Mouse (Mus musculus): ENCODE measurements around the gene Rbms3. TPM values are rescaled to one million over a fixed set of nuclear protein-coding genes. Genes with fewer than 3 reads are reported as not detected.
A peak's percentile ranks its signal among the peaks of the same experiment; 100 is the strongest.

Rbms3 gene
- polyA plus RNA-seq, 1 experiment from 2014 or later: 41.2 TPM

DNA sequence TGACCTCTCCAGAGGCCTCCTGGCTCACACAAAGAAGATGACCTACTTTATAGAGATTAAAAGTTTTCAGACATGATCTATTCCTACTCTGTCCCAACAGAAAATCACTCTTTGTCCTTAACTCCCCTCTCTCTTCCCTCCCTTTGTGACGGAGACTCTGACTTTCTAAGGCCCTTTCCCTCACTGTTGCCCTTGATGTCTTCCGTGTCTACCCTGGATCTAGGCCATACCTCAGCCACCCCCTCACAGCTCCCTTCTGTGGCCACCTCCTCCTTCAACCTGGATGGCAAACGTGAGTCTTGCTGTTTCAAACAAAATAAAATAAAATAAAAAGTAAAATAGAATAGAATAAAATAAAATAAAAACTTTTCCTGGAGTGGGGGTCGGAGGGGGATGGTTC is 408.2 kb downstream of the Rbms3 start:
- Histone ChIP-seq H3K4me1 (ENCODE audit: control insufficient read depth, insufficient read depth, low read length) (peaks cover 5% of the 10 kb centered on the region), H3K4me2 (no peak overlapping the region), H3K9me3 (replicated peaks; ENCODE audit: control insufficient read depth, low read length) (no peaks in the 10 kb centered on the region), H3K9ac (ENCODE audit: low read depth, low read length) (no peak overlapping the region), H3K27ac (ENCODE audit: low read depth, low read length) (no peak overlapping the region), H3K36me3 (ENCODE audit: control insufficient read depth, insufficient read depth, low read length) (no peaks in the 10 kb centered on the region), H3K27me3 (ENCODE audit: control insufficient read depth, insufficient read depth, low read length) (no peaks in the 10 kb centered on the region), H3K4me3 (ENCODE audit: low read depth, low read length) (no peak overlapping the region)
- no peak for ATAC-seq (replicated peaks; ENCODE audit: insufficient number of reproducible peaks, low FRiP score, low TSS enrichment)
- 80% methylated on average over 4 of the region's 4 CpGs for WGBS (ENCODE audit: insufficient replicate concordance)

DNA sequence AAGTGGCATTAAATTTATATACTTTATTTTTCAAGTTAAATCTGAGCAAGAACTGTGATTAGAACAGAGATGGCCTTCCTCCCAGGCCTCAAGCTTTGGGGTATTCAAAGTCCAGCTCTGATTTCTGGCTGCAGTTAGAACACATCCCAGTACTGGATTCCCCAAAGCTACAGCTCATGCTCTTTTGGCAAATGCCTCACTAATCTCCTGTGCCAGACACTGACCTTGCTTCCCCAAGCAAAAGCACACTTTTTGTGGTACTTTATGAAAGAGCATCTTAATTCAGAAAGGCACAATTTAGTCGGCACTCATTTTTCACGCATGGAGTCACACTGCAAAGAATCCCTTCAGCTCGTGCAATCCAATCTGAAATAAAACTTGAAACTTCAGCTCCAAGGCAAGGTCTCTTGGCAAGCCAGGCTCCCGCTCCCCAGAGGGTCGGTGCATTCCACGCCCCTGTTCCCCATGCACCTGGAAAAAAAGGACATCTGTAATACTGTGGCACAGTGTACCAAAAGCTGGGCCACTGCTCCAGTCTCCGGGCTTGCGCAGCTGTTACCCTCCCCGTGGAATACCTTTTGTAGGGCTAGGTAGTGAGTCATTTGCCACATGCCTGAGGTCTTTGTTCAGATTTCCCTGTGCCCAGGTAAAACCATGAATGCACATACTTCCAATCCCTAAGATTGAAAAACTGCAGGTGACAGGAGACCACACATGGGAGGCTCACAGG is 413.5 kb downstream of the Rbms3 start:
- Histone ChIP-seq H3K9ac (ENCODE audit: low read depth, low read length) (no peak overlapping the region), H3K4me1 (ENCODE audit: control insufficient read depth, insufficient read depth, low read length) (peaks cover 5% of the 10 kb centered on the region), H3K9me3 (replicated peaks; ENCODE audit: control insufficient read depth, low read length) (no peaks in the 10 kb centered on the region), H3K4me3 (ENCODE audit: low read depth, low read length) (no peak overlapping the region), H3K4me2 (no peak overlapping the region), H3K27me3 (ENCODE audit: control insufficient read depth, insufficient read depth, low read length) (no peaks in the 10 kb centered on the region), H3K27ac (ENCODE audit: low read depth, low read length) (no peak overlapping the region), H3K36me3 (ENCODE audit: control insufficient read depth, insufficient read depth, low read length) (no peaks in the 10 kb centered on the region)
- 89% methylated on average over 9 of the region's 9 CpGs for WGBS (ENCODE audit: insufficient replicate concordance)
- no peak for ATAC-seq (replicated peaks; ENCODE audit: insufficient number of reproducible peaks, low FRiP score, low TSS enrichment)

DNA sequence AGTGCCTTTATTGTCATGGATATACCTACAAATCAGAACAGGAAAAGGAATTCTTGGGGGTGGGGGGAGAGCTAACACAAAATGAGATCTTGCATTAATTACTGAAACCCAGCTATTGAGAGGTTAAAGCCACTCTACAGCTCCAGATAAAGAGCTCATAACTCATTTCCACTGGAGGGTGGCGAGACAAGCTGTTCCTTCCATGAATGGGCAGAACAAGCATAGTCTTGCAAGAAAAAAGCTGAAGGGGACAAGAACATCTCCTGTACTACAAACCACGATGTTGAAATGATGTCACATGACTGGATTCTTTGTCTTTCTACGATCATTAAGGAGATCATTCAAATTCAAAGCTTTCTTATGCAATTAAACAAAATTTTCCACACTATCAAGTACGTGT is 417.7 kb downstream of the Rbms3 start:
- no peak overlapping the region for H3K4me2 ChIP-seq
- H3K9ac ChIP-seq (ENCODE audit: low read depth, low read length): no peak overlapping the region
- no peak overlapping the region for H3K4me3 ChIP-seq (ENCODE audit: low read depth, low read length)
- no peaks in the 10 kb centered on the region for H3K36me3 ChIP-seq (ENCODE audit: control insufficient read depth, insufficient read depth, low read length)
- no peak overlapping the region for H3K27ac ChIP-seq (ENCODE audit: low read depth, low read length)
- H3K27me3 ChIP-seq (ENCODE audit: control insufficient read depth, insufficient read depth, low read length): no peaks in the 10 kb centered on the region
- WGBS (ENCODE audit: insufficient replicate concordance): 75% methylated on average over 4 of the region's 4 CpGs
- no peaks in the 10 kb centered on the region for H3K9me3 ChIP-seq (replicated peaks; ENCODE audit: control insufficient read depth, low read length)
- ATAC-seq (replicated peaks; ENCODE audit: insufficient number of reproducible peaks, low FRiP score, low TSS enrichment): no peak
- H3K4me1 ChIP-seq (ENCODE audit: control insufficient read depth, insufficient read depth, low read length): no peaks in the 10 kb centered on the region

DNA sequence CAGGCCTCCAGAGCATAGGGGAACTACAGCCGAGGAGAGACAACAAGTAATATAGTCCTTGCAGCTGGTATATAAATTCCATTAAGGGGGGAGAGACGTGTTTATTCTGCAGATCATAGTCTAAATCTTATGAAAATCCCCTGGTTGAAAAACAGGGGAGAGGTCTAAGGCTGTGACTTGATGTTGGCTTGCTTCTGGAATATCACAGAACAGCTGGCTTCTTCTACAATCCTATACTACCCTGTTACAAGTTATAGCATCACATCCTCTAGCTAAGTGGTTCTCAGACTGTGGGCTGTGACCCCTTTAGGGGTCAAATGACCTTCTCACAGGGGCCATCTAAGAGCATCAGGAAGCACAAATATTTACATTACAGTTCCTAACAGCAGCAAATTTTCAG is 419.4 kb downstream of the Rbms3 start:
- no peaks in the 10 kb centered on the region for H3K9me3 ChIP-seq (replicated peaks; ENCODE audit: control insufficient read depth, low read length)
- no peak overlapping the region for H3K27ac ChIP-seq (ENCODE audit: low read depth, low read length)
- H3K36me3 ChIP-seq (ENCODE audit: control insufficient read depth, insufficient read depth, low read length): no peaks in the 10 kb centered on the region
- ATAC-seq (replicated peaks; ENCODE audit: insufficient number of reproducible peaks, low FRiP score, low TSS enrichment): no peak
- no peaks in the 10 kb centered on the region for H3K27me3 ChIP-seq (ENCODE audit: control insufficient read depth, insufficient read depth, low read length)
- 72% methylated on average over 2 of the region's 2 CpGs for whole genome bisulfite sequencing (ENCODE audit: insufficient replicate concordance)
- no peaks in the 10 kb centered on the region for H3K4me1 ChIP-seq (ENCODE audit: control insufficient read depth, insufficient read depth, low read length)
- no peak overlapping the region for H3K4me2 ChIP-seq
- H3K4me3 ChIP-seq (ENCODE audit: low read depth, low read length): no peak overlapping the region
- no peak overlapping the region for H3K9ac ChIP-seq (ENCODE audit: low read depth, low read length)

DNA sequence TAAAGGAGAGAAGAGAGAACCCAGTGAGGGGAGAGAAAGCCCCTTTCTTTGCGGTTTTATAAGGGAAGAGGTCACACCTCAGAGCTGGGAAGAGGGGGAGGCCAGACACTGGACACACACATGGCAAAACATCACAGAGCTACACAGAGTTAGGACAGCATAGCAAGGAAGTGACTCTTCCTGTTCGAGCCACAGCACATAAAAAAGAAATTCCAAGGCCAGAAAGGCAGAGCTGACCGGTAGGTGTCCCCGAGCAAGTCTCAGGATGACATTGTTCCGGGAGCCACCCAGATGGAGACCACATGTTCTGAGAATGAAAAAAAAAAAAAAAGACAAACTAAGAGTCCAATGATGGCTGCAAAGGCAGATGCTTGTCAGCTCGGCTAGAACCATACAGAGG is 424.3 kb downstream of the Rbms3 start:
- H3K36me3 ChIP-seq (ENCODE audit: control insufficient read depth, insufficient read depth, low read length): no peaks in the 10 kb centered on the region

DNA sequence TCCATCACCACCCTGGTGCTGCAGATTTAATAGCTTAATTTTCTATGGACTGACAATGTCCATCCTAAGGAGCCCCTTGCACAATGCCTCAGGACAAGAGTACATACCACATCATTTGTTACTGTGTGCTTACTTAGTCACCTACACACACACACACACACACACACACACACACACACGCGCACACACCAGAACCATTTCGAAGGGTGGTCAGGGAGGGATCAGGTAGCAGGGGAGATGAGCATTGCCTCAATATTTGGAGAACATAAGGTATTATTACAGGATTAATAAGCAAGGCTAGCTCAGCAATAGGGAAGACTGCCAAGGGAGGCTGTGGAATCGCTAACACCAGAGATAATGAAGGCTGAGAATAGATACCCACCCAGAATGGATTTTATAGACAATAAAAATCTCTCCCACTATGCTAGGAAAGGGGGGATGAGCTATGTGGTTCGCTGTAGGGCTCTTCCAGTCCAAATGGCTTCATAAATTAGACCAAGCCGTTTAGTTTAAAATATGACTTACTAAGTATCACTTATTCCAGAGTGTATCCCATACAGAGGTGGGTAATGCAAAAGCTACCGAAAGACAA is 429.6 kb downstream of the Rbms3 start:
- 86% methylated on average over 7 of the region's 7 CpGs for WGBS (ENCODE audit: insufficient replicate concordance)
- Histone ChIP-seq H3K36me3 (ENCODE audit: control insufficient read depth, insufficient read depth, low read length) (0 out of 2 replicates have a peak, but pooled peaks cover 3% of the 10 kb centered on the region), H3K9me3 (replicated peaks; ENCODE audit: control insufficient read depth, low read length) (no peaks in the 10 kb centered on the region; the same call in 1 of the 2 replicates), H3K27me3 (ENCODE audit: control insufficient read depth, insufficient read depth, low read length) (no peaks in the 10 kb centered on the region), H3K9ac (ENCODE audit: low read depth, low read length) (no peak overlapping the region), H3K4me3 (ENCODE audit: low read depth, low read length) (no peak overlapping the region), H3K4me2 (no peak overlapping the region), H3K4me1 (ENCODE audit: control insufficient read depth, insufficient read depth, low read length) (no peaks in the 10 kb centered on the region), H3K27ac (ENCODE audit: low read depth, low read length) (no peak overlapping the region)
- no peak for ATAC-seq (replicated peaks; ENCODE audit: insufficient number of reproducible peaks, low FRiP score, low TSS enrichment)

More for the DNA sequence above, 424.3 kb downstream of the Rbms3 start:
- no peak overlapping the region for H3K4me3 ChIP-seq (ENCODE audit: low read depth, low read length)
- no peak overlapping the region for H3K4me2 ChIP-seq
- no peak overlapping the region for H3K27ac ChIP-seq (ENCODE audit: low read depth, low read length)
- H3K9me3 ChIP-seq (replicated peaks; ENCODE audit: control insufficient read depth, low read length): no peaks in the 10 kb centered on the region; the same call in 1 of the 2 replicates
- no peak overlapping the region for H3K9ac ChIP-seq (ENCODE audit: low read depth, low read length)
- 65% methylated on average over 6 of the region's 6 CpGs for WGBS (ENCODE audit: insufficient replicate concordance)
- H3K27me3 ChIP-seq (ENCODE audit: control insufficient read depth, insufficient read depth, low read length): no peaks in the 10 kb centered on the region
- no peak for ATAC-seq (replicated peaks; ENCODE audit: insufficient number of reproducible peaks, low FRiP score, low TSS enrichment)
- H3K4me1 ChIP-seq (ENCODE audit: control insufficient read depth, insufficient read depth, low read length): no peaks in the 10 kb centered on the region

DNA sequence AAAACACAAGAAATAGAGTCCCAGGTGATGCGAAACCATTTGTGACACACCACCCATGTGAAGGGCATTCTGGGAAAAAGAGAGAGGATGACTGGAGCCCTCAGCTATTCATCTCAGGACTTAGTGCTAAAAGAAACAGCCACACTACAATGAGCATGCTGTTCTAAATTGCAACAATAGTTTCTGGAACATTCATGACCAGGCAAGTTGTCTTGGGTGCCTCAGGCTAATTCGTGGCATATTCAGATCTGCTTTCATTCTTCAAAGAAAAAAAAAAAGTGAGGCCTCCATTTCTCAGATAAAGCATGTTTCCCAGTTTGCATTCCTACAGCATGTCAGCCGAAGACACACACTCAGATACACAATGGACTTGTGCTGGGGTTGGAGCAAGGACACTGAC is 432.2 kb downstream of the Rbms3 start:
- Histone ChIP-seq H3K4me1 (ENCODE audit: control insufficient read depth, insufficient read depth, low read length) (peaks cover 7% of the 10 kb centered on the region), H3K4me3 (ENCODE audit: low read depth, low read length) (no peak overlapping the region), H3K27me3 (ENCODE audit: control insufficient read depth, insufficient read depth, low read length) (no peaks in the 10 kb centered on the region), H3K36me3 (ENCODE audit: control insufficient read depth, insufficient read depth, low read length) (0 out of 2 replicates have a peak, but pooled peaks cover 3% of the 10 kb centered on the region), H3K27ac (ENCODE audit: low read depth, low read length) (no peak overlapping the region), H3K4me2 (no peak overlapping the region), H3K9me3 (replicated peaks; ENCODE audit: control insufficient read depth, low read length) (no peaks in the 10 kb centered on the region; the same call in 1 of the 2 replicates), H3K9ac (ENCODE audit: low read depth, low read length) (no peak overlapping the region)
- no peak for ATAC-seq (replicated peaks; ENCODE audit: insufficient number of reproducible peaks, low FRiP score, low TSS enrichment)
- WGBS (ENCODE audit: insufficient replicate concordance): 68% methylated on average over 3 of the region's 3 CpGs

DNA sequence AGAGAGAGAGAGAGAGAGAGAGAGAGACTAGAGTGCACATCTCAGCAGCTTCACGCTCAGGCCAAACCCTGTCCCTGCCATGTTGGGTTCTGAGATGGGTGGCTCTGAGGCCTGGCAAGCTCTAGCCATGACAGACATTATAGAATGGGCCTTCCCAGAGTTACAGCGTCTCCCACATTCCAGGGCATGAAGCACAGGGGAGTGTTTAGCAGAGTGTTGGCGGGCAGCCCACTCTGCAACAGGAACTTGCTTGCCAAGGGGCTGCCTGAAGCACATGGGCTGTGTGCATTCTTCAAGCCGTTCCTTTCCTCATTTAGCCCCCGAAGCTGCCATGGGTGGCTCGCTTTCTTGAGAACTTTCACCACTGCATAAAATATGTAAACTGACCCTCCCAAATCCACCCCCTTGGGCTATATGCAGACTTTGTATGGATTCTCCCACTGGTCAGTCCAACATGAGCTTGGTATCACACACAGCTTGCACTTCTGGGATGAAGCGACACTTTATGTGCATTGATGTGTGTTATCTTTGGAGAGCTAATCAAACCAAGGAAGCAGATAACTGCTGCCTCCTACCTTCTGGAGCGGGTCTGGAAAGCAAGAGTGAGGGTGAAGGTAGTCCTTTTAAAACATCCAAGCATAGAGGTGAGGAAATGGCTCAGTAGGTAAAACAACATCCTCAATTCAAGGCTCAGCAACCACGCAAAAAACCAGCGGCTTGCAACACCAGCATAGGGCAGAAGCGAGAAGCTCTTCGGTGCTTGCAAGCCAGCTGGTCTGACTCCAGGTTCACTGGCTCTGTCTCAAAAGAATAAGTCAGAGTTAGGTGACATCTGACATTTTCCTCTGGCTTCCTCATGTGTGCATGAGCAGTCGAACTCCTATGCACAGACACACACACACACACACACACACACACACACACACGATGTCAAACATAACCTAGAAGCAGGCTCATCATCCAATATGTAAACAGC is 436.9 kb downstream of the Rbms3 start:
- Histone ChIP-seq H3K9me3 (replicated peaks; ENCODE audit: control insufficient read depth, low read length) (no peaks in the 10 kb centered on the region), H3K27me3 (ENCODE audit: control insufficient read depth, insufficient read depth, low read length) (no peaks in the 10 kb centered on the region), H3K4me2 (peak overlapping the region; percentile 34), H3K9ac (ENCODE audit: low read depth, low read length) (0 out of 2 replicates have a peak overlapping the region, but pooled peaks have one; percentile 16), H3K27ac (ENCODE audit: low read depth, low read length) (peak overlapping the region; percentile 76), H3K4me1 (ENCODE audit: control insufficient read depth, insufficient read depth, low read length) (peaks cover 12% of the 10 kb centered on the region), H3K4me3 (ENCODE audit: low read depth, low read length) (no peak overlapping the region), H3K36me3 (ENCODE audit: control insufficient read depth, insufficient read depth, low read length) (0 out of 2 replicates have a peak, but pooled peaks cover 3% of the 10 kb centered on the region)
- ATAC-seq (replicated peaks; ENCODE audit: insufficient number of reproducible peaks, low FRiP score, low TSS enrichment): 0 out of 2 replicates have a peak, but pooled peaks have one; percentile 22
- 50% methylated on average over 14 of the region's 14 CpGs for WGBS (ENCODE audit: insufficient replicate concordance)

All from heart, embryonic 11.5 days (tissue).